Mouse (Mus musculus) embryonic facial prominence, embryonic 10.5 days (tissue): ENCODE results near the gene Spata2l. TPM values are rescaled to one million over a fixed set of nuclear protein-coding genes. Genes with fewer than 3 reads are reported as not detected.
A peak's percentile ranks its signal among the peaks of the same experiment; 100 is the strongest.
"Not testable (repeated sequence)": the region's sequence is repeated elsewhere in the genome, so short reads cannot be mapped to it uniquely, and the experiment has no call there.

ENCODE experiments used
- DNase-seq: peaks from one replicate; pipeline ENCODE4 v3.0.0-alpha.2; 2017; ENCODE audit warnings: low spot score
- H3K27ac ChIP-seq: fragments of 300-500 bp; sonication (generic); replicated peaks from 2 replicates; pipeline ENCODE4 v1.5.1; 2016; ENCODE audit warnings: mild to moderate bottlenecking
- H3K27me3 ChIP-seq: fragments of 300-500 bp; sonication (generic); replicated peaks from 2 replicates; pipeline ENCODE4 v1.6.1; 2016; ENCODE audit warnings: low read depth, mild to moderate bottlenecking; ENCODE audit not compliant: poor library complexity, severe bottlenecking
- H3K36me3 ChIP-seq: fragments of 300-500 bp; sonication (generic); replicated peaks from 2 replicates; pipeline ENCODE4 v1.6.1; 2016; ENCODE audit warnings: mild to moderate bottlenecking, moderate library complexity
- H3K4me1 ChIP-seq: fragments of 300-500 bp; sonication (generic); 2 replicates; pipeline ENCODE4 v1.6.1; 2016
- H3K4me3 ChIP-seq: fragments of 300-500 bp; sonication (generic); 2 replicates; pipeline ENCODE4 v1.5.1; 2016; ENCODE audit warnings: mild to moderate bottlenecking, moderate library complexity
- H3K9me3 ChIP-seq: fragments of 300-500 bp; sonication (generic); 2 replicates; pipeline ENCODE4 v1.6.1; 2016; ENCODE audit warnings: mild to moderate bottlenecking
- WGBS: fragments of 180-500 bp; shearing (Covaris S2); methylation state at CpG from one replicate; pipeline ENCODE4 v1.1.7; 2016; 5-methylcytosine and 5-hydroxymethylcytosine counted together
- polyA plus RNA-seq: library from polyadenylated mRNA; unstranded; fragments of >200 nt; fragmentation: Nextera tagmentation; extraction: Ambion mirVana; gene quantifications from 2 replicates; pipeline ENCODE4 v1.2.1, GENCODE M21; 2016

Gene Spata2l
- polyA plus RNA-seq, 1 experiment from 2014 or later: 3.0 TPM

DNA sequence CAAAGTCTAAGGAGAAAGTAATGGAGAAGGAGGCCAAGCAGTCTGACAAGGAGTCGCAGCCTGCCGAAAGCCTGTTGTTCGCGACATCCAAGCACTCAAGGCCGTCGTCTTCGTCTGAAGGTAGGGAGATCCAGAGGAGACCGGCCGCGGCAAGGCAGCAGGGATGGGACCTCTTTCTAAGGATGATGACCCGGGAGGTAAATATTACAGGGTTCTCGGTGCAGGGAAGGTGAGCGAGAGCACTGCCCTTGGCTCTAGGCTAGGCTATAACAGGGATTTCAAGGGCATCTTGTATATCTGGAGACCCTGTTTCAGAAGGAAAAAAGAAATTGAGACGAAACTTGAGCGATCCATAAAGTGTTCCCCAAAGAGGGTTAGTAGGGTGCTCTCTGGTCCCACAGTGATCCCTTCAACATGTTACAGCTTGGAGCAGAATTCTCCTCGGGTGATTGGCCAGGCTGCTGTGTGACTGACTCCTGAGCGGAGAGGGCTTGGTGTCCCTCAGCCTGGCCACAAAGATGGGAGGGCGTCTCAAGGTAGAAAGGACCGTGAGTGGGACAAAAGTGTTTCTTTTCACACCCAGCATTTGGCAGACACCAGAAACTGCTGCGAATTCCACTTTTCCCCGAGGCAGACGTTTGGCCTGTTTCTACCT, 22.8 kb downstream of the Spata2l start:
- no peak for DNase-seq
- H3K9me3 ChIP-seq: no peaks in the 10 kb centered on the region
- 25% methylated on average over 22 of the region's 22 CpGs for WGBS
- H3K27me3 ChIP-seq: no peaks in the 10 kb centered on the region; the same call in 1 of the 2 replicates
- peak overlapping the region; percentile 99 for H3K4me3 ChIP-seq
- peaks cover 30% of the 10 kb centered on the region for H3K4me1 ChIP-seq
- H3K27ac ChIP-seq: peak overlapping the region; percentile 90
- H3K36me3 ChIP-seq: peaks cover 23% of the 10 kb centered on the region

- Histone ChIP-seq H3K27ac (peak within 1 kb of the TSS; percentile 90), H3K27me3 (no peaks in the 10 kb centered on the region; the same call in 1 of the 2 replicates), H3K4me3 (peak within 1 kb of the TSS; percentile 99), H3K9me3 (no peaks in the 10 kb centered on the region), H3K4me1 (peaks cover 30% of the 10 kb centered on the region), H3K36me3 (peaks cover 30% of the 10 kb centered on the region)
- WGBS: under 1% methylated on average over 76 of the region's 76 CpGs
- peak; percentile 99 for DNase-seq
These were observed 23.5 kb downstream of the Spata2l start, which contains the start of the genes Chmp1a and Spata33 for GRCm38 (mm10) chr8:123212321-123213117. Gene Chmp1a (minus strand): TSS chr8:123212763. Gene Spata33 (plus strand): TSS chr8:123212832.

DNA sequence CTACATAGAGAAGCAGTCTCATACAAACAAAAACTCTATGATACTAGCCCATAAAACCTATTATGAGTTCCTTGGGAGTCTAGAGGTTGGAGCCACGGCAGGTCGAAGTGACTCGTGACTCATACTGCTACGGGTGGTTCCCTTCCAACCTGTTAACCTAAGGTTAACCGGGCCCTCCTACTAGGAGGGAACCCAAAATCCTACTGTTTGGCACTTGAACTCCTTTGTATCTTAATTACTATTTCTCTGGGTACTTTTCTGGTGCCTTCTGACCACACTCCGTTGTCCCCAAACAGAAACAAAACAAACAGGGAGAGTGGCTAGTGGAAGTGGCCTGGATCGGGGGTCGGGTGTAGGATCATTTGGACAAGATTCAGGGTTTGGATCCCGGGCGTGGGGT, 24.2 kb downstream of the Spata2l start:
- peaks cover 30% of the 10 kb centered on the region for H3K4me1 ChIP-seq
- H3K4me3 ChIP-seq: peak overlapping the region; percentile 99
- peak overlapping the region; percentile 90 for H3K27ac ChIP-seq
- 52% methylated on average over 10 of the region's 10 CpGs for WGBS
- no peaks in the 10 kb centered on the region; the same call in 1 of the 2 replicates for H3K27me3 ChIP-seq
- H3K36me3 ChIP-seq: peaks cover 37% of the 10 kb centered on the region
- H3K9me3 ChIP-seq: no peaks in the 10 kb centered on the region
- DNase-seq: no peak

DNA sequence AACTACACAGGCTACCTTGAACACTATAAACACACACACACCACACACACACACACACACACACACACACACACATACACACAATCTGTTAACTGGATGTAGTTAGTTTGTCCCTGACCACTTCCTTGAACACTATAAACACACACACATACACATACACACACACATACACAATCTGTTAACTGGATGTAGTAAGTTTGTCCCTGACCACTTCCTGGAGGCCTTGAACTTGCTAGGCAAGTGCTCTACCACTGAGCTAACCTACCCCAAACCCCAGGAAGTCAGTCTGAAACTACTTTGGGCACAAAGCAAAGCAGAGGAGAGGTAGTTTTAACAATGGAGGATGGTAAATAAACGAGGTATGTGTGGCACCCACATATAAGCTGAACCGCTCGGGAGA, 32.5 kb downstream of the Spata2l start:
- WGBS: 89% methylated on average over 3 of the region's 3 CpGs
- Histone ChIP-seq H3K27me3 (no peaks in the 10 kb centered on the region), H3K4me3 (no peak overlapping the region), H3K27ac (no peak overlapping the region), H3K36me3 (peaks cover 48% of the 10 kb centered on the region), H3K9me3 (no peaks in the 10 kb centered on the region), H3K4me1 (no peaks in the 10 kb centered on the region)
- DNase-seq: no peak

DNA sequence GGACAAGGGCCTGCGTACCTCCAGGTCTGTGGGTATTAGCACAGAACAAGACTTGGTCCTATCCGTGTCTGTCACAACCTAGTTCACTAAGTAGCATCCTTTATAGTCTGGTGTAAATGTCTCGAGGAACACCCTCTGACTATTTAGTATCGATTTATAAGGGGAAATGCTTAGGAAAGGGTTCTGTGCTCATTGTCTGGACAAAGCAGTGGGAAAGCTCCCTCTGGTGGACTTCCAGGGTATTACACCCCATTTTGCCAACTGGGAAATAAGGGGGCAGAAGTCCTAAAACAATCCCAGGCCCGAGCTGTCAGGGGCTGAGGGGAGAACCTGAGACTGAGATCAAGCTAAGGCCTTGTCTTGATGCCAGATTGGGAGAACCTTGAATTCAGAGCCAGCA, 33.7 kb downstream of the Spata2l start:
- no peaks in the 10 kb centered on the region for H3K4me1 ChIP-seq
- H3K9me3 ChIP-seq: no peaks in the 10 kb centered on the region
- DNase-seq: peak; percentile 84
- H3K27me3 ChIP-seq: no peaks in the 10 kb centered on the region
- H3K27ac ChIP-seq: peak overlapping the region; percentile 14; the same call in 1 of the 2 replicates
- WGBS: 36% methylated on average over 5 of the region's 5 CpGs
- peaks cover 35% of the 10 kb centered on the region for H3K36me3 ChIP-seq
- H3K4me3 ChIP-seq: no peak overlapping the region

DNA sequence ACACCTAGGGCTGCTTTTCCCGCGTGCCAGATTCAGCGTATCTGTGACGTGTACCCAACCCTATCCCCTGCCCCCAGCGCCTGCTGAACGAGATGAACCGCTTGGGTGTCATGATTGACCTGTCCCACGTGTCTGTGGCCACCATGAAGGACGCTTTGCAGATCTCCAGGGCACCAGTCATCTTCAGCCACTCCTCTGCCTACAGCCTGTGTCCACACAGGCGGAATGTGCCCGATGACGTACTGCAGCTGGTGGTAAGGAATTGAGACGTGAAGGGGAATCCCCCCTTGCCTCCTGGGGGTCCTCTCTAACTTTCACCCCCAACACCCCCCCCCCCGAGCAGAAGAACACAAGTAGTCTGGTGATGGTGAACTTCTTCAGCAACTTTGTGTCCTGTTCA, 36.2 kb downstream of the Spata2l start:
- no peaks in the 10 kb centered on the region for H3K4me1 ChIP-seq
- no peak overlapping the region for H3K27ac ChIP-seq
- no peaks in the 10 kb centered on the region for H3K27me3 ChIP-seq
- DNase-seq: no peak
- H3K36me3 ChIP-seq: peaks cover 14% of the 10 kb centered on the region
- 82% methylated on average over 14 of the region's 14 CpGs for WGBS
- H3K4me3 ChIP-seq: no peak overlapping the region
- no peaks in the 10 kb centered on the region for H3K9me3 ChIP-seq

DNA sequence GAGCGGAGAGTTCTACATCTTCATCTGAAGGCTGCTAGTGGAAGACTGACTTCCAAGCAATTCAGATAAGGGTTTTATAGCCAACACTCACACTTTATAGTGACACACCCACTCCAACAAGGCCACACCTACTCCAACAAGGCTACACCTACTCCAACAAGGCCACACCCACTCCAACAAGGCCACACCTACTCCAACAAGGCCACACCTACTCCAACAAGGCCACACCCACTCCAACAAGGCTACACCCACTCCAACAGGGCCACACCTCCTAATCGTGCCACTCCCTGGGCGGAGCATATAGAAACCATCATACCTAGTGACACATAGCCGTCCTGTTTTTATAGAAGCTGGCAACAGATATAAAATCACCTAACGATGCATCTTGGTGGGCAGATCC, 39.0 kb downstream of the Spata2l start:
- H3K9me3 ChIP-seq, H3K4me3 ChIP-seq, H3K36me3 ChIP-seq, H3K27me3 ChIP-seq, H3K27ac ChIP-seq, H3K4me1 ChIP-seq, DNase-seq: not testable (repeated sequence)
- WGBS: 79% methylated on average over 5 of the region's 5 CpGs

GRCm38 (mm10) chr8:123193771-123194170, 42.3 kb downstream of the Spata2l start:
- no peak overlapping the region for H3K27ac ChIP-seq
- no peaks in the 10 kb centered on the region for H3K9me3 ChIP-seq
- no peaks in the 10 kb centered on the region for H3K36me3 ChIP-seq
- H3K4me1 ChIP-seq: peaks cover 11% of the 10 kb centered on the region
- 90% methylated on average over 9 of the region's 9 CpGs for WGBS
- DNase-seq: no peak
- H3K27me3 ChIP-seq: no peaks in the 10 kb centered on the region
- no peak overlapping the region for H3K4me3 ChIP-seq

DNA sequence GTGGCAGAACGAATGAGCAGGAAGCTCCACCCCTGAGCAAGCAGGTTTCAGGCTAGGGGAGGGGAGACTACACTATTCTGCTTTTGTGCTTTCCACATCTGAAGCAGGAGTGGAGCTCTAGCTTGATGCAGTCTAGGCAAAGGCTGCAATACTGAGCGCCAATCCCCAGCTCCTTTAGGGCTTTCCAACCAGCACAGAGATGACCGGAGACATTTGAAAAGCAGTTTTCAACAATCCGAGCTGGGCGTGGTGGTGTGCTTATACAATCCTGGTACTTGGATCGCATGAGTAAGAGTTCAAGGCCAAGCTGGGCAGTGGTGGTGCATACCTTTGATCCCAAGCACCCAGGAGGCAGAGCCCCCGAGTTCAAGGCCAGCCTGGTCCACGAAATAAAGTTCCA, 44.1 kb downstream of the Spata2l start:
- Histone ChIP-seq H3K9me3 (no peaks in the 10 kb centered on the region), H3K4me1 (peaks cover 30% of the 10 kb centered on the region), H3K4me3 (no peak overlapping the region), H3K36me3 (no peaks in the 10 kb centered on the region), H3K27me3 (0 out of 2 replicates have a peak, but pooled peaks cover 1% of the 10 kb centered on the region), H3K27ac (no peak overlapping the region)
- no peak for DNase-seq
- 64% methylated on average over 8 of the region's 8 CpGs for WGBS

GRCm38 (mm10) chr8:123190678-123191077, 45.4 kb downstream of the Spata2l start:
- Histone ChIP-seq H3K4me3 (peak overlapping the region; percentile 4; the same call in 1 of the 2 replicates), H3K9me3 (no peaks in the 10 kb centered on the region), H3K36me3 (no peaks in the 10 kb centered on the region), H3K4me1 (peaks cover 42% of the 10 kb centered on the region), H3K27ac (0 out of 2 replicates have a peak overlapping the region, but pooled peaks have one; percentile 59), H3K27me3 (0 out of 2 replicates have a peak, but pooled peaks cover 4% of the 10 kb centered on the region)
- WGBS: 3% methylated on average over 9 of the region's 9 CpGs
- DNase-seq: peak; percentile 87

GRCm38 (mm10) chr8:123188841-123189240, 47.2 kb downstream of the Spata2l start:
- H3K27me3 ChIP-seq: 0 out of 2 replicates have a peak, but pooled peaks cover 4% of the 10 kb centered on the region
- WGBS: 84% methylated on average over 7 of the region's 7 CpGs
- no peaks in the 10 kb centered on the region for H3K36me3 ChIP-seq
- H3K4me1 ChIP-seq: peaks cover 60% of the 10 kb centered on the region
- H3K27ac ChIP-seq: no peak overlapping the region; the same call in 1 of the 2 replicates
- DNase-seq: no peak
- H3K9me3 ChIP-seq: no peaks in the 10 kb centered on the region
- H3K4me3 ChIP-seq: no peak overlapping the region

- WGBS: 82% methylated on average over 2 of the region's 2 CpGs
- Histone ChIP-seq H3K4me3 (no peak overlapping the region), H3K4me1 (peaks cover 67% of the 10 kb centered on the region)
These were observed 48.0 kb downstream of the Spata2l start for GRCm38 (mm10) chr8:123188006-123188405.

More at GRCm38 (mm10) chr8:123188006-123188405, 48.0 kb downstream of the Spata2l start:
- no peaks in the 10 kb centered on the region for H3K9me3 ChIP-seq
- DNase-seq: no peak
- 0 out of 2 replicates have a peak, but pooled peaks cover 4% of the 10 kb centered on the region for H3K27me3 ChIP-seq
- no peaks in the 10 kb centered on the region for H3K36me3 ChIP-seq
- H3K27ac ChIP-seq: 0 out of 2 replicates have a peak overlapping the region, but pooled peaks have one; percentile 48
